Mouse (Mus musculus): ENCODE measurements around the gene Olfr1417.

Olfr1417 gene

GRCm38 (mm10) chr19:11810856-11811255 is 28.2 kb downstream of the Olfr1417 start:
- in situ Hi-C loops (cut with MboI, MseI), result no loop called here

DNA sequence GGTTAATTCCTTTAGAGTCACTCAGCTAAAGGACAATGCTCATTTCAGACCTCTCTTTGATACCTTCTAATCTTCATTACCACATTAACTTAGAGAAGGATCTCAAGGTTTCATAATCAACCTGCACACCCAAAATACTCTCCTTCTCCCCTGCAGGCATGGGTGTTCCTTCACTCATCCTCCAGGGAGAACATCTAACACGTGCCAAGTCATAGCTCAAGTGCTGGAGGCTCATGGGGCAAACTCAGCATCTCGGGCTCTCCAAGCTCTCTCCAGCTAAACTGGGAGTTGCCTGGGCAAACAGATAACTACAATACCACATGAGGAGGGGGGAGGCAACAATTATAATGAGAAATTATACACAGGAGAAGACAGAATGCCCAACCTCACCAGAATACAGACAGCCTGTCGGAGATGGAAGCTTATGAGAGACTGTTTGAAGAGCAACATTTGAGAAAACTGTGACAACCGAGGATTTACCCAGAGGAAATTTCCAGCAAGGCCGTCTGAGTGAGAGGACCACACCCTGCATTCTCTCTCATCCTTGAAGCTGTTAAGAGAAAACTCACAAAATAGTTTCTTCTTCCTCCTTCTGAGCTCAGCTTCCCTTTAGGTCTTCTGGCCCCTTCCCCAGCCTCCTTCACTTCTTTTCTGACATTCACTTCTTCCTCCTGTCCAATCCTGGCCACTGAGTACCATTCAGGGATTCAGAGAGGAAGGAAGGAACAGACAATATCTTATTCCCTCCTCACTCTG is 28.8 kb downstream of the Olfr1417 start:
- in situ Hi-C loops (cut with MboI, MseI), result no loop called here

GRCm38 (mm10) chr19:11808452-11808851 is 30.6 kb downstream of the Olfr1417 start:
- in situ Hi-C loops (cut with MboI, MseI), result no loop called here

GRCm38 (mm10) chr19:11807822-11808221 is 31.2 kb downstream of the Olfr1417 start:
- in situ Hi-C loops (cut with MboI, MseI), result no loop called here

GRCm38 (mm10) chr19:11807251-11807650 is 31.8 kb downstream of the Olfr1417 start:
- in situ Hi-C loops (cut with MboI, MseI), result no loop called here

GRCm38 (mm10) chr19:11804423-11804822 is 34.6 kb downstream of the Olfr1417 start:
- in situ Hi-C loops (cut with MboI, MseI), result no loop called here

DNA sequence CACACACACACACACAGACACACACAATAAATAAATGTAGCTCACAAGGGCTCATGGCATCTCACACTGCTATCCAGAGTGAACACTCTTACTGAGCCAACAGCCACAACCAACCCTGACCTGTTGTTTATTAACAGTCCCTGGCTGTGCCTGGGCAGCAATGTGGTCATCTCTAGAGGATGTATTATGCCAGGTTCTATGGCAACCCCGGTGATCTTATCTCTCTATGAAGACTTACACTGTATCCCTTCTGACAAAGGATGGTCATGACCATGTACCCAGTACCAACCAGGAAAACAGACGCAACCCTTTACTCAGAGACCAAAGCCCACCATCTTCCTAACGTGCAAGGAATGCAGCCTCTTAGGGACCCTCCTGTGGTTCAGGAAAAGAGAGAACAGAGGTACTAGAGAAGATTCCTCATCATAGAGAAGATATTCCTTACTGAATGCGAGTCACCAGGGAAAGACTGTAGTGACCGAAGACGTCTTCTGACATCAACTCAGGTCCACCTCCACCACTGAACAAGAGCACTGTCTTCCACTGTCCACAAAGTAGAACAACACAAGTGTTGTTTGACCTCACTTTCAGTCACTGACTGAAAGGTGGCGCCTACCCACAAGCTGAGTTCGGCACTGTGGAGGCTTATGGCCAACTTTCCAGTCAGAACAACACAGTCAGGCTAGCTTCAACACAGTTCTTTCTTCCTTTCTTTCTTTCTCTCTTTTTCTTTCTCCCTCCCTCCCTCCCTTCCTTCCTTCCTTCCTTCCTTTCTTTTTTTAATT is 38.3 kb downstream of the Olfr1417 start:
- in situ Hi-C loops (cut with MboI, MseI), result no loop called here

DNA sequence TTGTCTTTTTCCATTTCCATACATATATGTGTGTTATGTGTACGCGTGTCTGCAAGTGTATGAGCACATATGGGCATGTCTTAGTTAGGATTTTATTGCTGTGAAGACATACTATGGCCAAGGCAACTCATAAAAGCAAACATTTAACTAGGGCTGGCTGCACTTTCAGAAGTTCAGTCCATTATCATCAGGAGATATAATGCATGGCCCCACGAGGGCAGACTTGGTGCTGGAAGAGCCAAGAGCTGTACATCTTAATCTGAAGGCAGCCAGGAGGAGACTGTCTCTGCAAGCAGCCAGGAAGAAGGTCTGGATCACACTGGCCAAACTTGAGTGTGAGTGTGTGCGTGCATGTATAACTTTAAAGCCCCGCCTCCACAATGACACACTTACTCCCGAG is 44.6 kb downstream of the Olfr1417 start:
- in situ Hi-C loops (cut with MboI, MseI), result no loop called here

DNA sequence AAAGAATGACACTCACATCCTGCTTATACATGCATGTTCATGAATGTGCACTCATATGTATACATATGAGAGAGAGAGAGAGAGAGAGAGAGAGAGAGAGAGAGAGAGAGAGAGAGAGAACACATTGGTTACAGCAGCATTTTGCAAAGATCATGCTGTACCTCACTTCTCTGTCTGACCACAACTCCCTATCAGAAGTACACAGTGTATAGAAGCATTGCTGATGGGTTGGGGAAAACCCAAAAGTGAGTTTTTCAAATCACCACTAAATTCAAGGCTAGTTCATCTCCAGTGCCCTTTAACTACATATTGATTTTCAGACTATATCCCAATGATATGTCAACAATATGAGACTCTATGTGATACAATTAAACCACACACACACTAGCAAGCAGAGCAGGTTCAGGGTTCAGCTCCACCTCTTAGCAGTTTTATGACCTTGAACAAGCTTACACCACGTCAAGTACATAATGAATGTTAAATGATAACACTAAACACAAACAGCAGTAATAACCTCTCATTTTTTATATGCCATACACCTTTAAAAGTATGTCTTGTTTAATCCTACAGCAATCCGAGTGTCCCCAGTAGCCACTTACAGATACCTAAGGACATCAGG is 45.2 kb downstream of the Olfr1417 start:
- in situ Hi-C loops (cut with MboI, MseI), result no loop called here

DNA sequence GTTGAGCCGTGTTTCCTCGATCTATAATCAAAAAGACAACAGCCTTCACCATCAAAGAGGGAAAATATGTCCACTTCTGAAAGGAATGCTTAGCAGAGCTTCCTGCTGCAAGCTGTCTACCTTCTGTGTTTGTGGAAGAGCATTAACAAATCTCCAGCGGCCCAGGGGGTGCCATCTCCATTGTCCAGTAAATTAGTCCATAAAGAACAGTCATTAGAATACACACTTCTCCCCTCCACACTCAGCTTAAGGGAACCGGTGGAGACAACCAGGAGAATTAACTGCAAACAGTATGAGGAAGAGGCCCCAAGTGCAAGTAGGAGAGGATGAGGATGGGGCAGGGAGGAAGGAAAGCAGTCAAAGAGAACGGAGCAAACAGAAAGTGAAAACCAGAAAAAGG is 47.2 kb downstream of the Olfr1417 start:
- in situ Hi-C loops (cut with MboI, MseI), result no loop called here

DNA sequence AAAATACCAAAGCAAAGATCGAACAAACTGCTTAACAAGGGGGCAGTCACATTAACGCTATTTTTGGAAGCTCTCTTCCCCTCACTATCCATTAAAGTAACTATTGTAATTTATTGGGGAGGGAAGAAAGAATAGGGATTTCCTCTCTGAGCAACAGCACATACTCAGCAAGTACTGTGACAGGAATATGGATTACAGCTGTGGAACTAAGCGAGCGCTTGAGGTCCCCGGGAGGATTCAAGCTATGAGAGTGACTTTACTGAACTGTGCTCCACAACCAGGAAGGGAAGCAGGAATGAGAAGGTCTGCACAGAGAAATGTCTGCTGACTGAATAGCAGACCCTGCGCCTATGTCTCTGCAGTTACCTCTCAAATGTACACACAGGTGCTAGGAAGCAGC is 50.1 kb downstream of the Olfr1417 start:
- in situ Hi-C loops (cut with MboI, MseI), result no loop called here

DNA sequence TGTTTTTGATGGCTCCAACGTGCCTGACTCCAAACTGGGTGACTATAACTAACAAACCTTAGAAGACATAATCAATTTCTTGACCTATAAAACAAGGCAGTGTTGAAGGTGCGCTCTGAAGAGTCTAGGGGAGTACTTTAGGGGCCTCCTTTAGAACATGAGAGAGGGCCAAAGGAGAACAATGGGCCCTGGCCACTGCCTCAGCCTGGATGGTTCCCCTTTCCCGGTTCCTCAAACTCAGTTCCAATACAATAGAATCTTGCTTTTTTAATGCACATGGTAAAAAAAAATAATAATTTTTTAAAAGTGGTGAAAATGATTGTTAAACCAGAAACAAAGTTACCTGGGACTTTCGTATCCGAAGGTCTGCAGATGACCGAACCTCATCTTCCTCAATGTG is 51.2 kb downstream of the Olfr1417 start:
- in situ Hi-C loops (cut with MboI, MseI), result no loop called here

- in situ Hi-C loops (cut with MboI, MseI), result no loop called here
Measured at GRCm38 (mm10) chr19:11785409-11786154, 53.4 kb downstream of the Olfr1417 start.

DNA sequence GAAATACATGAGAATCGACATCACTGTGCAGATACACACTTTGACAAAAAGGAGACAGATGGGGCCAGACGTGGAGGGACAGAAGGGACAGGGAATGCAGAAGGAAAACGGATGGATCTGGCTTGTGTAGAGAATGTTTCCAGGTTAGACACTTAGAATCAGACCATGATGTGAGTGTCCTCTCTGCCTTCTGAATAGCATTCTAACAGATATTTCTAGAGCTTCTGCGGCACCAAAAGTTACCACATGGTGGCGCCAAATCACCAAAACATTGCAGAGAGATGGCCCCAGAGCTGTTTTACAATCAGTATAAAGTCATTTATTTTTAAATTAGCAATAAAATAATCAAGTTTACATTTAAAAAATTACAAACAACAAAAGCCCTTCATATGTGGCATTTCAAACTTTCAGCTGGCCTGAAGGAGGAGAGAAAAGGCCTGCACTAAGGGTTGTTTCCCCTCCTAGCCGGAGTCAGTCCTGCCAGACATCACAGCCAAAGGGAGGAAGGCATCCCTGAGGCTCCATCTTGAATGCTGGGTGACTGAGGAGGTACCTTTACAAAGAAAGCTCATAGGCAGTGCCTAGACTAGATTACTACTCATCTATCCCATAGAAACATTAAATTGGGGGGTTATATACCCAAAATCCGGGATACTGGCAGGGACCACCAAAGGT is 61.7 kb downstream of the Olfr1417 start:
- in situ Hi-C loops (cut with MboI, MseI), result loop anchor here (5.0 kb wide), 1 partner anchor 50 kb away; no protein-coding TSS in a partner anchor
